Mouse (Mus musculus) common myeloid progenitor, adult 5-6 weeks (primary cell): ENCODE measurements at regions not wholly inside any gene's neighbourhood (a gene's known extent, or its start where the extent isn't known, plus 50 kb on each side); places are given as distances from the start of the nearest gene placed in this dataset.
"Not testable (repeated sequence)": the region's sequence is repeated elsewhere in the genome, so short reads cannot be mapped to it uniquely, and the experiment has no call there.

Experiments
- ATAC-seq: replicated peaks from 2 replicates; pipeline ENCODE4 v1.8.0; 2016; ENCODE audit warnings: low read depth, mild to moderate bottlenecking, moderate TSS enrichment, inconsistent platforms; ENCODE audit not compliant: poor library complexity, severe bottlenecking

DNA sequence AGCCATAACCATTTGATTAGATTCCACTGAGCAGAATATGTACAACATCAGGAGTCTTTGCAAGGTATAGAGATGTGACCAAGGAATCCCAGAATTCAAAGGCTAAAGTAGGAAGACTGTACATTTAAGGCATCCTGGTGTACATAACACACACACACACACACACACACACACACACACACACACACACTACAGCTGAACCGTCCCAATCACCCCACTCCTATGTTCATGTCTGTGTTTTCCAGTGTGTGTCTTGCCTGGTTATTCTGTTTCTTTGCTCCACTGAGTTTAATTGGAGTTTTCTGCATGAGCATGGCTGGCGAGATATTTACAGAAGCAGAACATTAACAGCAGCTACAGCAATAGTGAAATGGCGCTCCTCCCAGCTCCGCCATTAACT is 172.3 kb upstream of the Plekha5 start:
- ATAC-seq: no peak

DNA sequence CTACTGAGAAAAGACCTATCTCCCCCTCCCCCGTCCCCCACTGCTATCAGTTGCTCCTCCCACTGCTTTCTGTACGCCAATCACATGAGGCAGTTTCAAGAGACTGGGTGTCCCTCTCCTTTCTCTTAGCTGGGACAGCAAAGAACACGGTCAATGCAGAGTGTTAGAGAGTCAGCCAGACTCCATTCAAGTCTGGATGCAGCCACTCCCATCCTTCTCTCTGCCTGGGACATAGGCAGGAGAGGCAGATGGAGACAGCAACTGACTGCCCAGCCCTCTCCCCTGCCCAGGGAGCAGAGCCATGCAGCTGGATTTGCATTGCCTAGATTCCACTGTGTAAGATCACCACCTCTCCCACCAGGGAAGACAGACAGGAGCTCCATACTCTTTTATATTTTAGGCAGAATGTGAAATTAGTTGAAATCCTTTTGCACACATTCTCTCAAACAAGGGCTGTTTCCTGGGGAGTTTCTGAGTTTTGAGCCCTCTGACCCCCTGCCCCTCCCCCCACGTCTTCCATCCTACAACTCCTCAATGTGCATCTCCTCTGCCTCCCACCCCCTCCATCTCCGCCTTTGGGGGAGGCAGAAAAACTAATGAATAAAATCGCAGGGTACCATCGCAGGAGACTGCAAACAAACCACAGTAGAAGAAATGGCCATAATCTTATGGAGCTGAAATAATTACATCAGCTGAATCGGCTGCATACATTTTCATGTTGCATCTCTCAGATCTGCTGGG is 180.3 kb upstream of the Plekha5 start:
- ATAC-seq: no peak

DNA sequence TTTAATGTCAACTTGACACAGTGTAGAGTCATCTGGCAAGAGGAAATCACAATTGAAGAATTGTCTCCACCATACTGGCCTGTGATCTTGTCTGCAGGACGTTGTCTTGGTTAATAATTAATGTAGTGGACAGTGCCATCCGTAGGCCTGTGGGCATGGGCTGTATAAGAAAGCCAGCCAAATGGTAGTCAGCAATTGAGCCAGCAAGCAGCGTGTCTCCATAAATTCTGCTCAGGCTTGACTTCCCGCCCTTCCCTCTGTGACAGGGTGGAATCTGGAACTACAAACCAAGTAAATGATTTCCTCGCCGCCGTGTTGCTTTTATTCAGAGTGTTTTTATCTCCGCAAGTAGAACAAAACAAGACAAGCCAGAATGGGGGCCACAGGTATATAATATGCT is 184.5 kb upstream of the Plekha5 start:
- no peak for ATAC-seq

DNA sequence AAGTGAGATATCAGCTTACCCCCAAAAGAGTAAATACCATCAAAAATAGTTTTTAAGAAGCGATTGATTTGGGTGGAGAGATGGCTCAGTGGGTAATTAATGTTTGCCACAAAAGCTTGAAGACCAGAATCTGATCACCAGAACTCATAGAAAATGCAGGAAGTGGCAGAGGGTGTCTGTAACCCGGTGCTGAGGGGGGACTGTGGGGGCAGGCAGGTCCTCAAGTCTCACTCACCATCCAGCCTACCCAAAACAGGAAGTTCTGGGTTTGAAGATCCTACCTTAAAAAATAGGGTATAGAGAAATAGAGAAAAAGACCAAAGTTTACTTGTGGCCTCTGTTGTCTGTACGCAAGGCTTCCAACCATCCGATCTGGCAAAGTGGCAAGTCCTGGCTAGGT is 190.3 kb upstream of the Plcz1 start:
- no peak for ATAC-seq

DNA sequence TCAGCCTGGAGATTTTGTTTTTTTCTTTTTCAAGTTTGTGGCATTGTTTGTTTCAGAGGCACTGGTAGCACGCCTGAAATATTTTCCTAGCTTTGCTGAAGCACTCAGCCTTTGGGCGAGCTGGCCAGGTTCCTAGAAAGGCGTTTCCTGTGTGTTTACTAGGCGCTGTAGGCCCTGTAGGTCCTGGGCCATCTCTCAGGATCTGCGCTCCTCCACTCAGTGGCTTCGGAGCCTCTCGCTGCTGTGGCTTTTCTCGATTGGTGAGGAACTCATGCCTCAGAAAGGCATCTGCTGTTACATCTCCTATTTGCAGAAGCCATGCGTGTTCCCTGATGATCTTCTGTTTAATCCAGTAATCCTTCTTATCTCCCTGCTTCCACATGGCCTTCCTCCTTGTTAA is 188.0 kb upstream of the Plcz1 start:
- no peak for ATAC-seq

DNA sequence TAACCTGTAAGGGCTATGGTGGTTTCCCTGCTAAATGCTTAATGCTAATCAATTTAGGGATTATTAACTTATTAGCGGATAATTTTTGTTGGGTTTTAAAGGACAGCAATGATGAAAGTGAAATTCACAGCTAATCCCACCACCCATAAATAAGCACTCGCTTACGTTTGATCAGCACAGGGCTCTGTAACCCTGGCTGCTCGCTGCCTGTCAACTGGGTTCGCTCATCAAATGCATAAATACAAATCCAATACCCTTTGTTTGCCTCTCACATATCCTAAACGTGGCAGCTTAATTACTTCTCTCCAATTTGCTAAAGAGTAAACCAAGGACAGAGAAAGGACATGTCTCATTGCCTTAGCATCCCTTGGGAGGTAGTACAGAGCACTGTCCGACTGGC is 187.5 kb upstream of the Plcz1 start:
- ATAC-seq: no peak

DNA sequence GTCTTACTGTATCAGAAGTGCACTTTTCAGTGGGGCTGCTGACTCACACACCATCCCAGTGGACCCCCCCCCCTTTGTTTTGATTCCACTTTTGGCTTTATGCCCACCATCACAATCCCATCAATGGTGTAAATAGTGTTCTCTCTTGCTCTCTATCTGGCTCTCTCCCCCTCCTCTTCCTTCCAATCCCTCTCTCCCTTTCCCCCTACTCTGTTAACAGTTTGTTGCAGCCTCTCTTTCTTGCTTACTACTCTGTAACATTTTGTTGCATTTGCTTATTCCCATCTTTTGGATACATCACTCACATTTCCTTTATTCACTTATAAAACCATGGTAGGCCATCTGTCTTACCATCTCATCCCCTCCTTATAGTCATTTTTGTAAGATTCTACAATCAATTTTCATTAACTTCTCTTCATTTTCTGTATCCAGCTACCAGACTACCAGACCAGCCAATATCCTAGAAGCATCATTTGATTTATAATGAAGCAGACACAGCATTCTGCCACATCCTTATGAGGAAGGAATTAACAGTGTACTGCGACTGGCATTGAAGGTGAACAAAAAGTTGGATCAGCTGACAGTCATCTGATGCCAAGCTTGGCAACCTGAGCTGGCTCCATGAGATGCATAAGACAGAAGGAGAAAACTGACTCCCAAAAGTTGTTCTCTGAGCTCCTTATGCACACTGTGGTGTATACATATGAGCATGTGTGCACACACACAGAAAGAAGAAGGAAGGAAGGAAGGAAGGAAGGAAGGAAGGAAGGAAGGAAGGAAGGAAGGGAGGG is 181.5 kb upstream of the Plcz1 start:
- ATAC-seq: no peak

DNA sequence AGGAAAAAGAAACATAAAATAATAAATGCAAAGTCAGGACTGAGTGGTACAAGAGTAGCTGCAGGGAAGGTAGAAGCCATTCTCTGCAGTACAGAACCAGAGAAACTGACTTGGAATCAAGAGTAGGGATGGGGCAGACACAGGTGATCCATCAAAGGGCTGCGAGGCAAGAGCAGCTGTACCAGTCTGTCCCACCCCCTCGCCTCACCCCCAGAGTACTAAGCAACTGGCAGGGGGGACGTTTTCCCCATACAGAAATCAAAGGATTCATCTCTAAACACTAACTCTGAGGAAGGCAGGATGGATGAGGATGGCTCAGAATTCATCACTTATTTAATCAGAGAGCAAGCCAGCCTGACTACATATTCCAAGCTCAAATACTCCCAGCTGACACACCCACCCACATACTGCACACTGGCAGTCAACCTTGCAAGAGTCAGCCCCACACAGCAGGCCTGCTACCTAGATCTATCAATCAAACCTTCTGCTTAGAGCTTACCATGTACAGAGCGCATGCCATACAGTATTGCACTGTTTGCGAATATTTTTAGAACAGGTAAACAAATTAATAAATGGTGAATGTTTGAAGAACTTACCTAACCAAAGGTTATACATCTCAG is 180.5 kb upstream of the Plcz1 start:
- ATAC-seq: no peak

DNA sequence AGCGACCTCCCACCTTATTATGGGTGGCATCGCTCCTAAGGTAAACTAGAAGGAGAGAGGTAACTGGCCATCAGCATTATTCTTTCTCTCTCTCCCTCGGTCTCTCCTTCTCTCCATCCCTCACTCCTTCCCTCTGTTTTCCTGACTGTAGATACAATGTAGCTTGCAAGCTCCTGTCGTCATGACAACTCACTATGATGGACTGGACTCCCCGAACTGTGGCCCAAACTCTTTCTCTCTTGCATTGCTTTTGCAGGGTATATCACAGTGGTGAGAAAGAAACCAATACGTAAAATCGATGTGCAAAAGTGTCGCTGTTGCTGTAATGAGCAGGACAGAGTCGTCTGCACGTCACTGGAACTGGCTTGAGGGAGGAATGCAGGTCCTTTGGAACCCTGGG is 177.5 kb upstream of the Plcz1 start:
- ATAC-seq: no peak

DNA sequence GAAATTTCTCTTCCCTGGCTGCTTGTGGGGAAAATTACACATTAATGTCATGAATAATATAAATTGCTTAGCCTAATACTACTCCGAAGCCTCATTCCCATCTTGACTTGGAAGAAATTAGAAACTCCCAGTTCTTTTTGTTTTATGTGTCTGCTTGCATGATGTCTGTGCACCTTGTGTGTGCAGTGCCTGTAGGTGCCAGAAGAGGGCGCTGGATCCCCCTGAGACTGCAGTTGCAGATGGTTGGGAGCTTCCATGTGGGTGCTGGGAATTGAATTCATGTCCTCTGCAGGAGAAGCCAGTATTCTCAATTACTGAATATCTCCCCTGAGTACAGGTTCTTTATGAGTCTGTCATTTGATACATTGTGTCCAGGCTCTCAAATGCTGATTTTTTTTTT is 171.1 kb upstream of the Plcz1 start:
- ATAC-seq: no peak

DNA sequence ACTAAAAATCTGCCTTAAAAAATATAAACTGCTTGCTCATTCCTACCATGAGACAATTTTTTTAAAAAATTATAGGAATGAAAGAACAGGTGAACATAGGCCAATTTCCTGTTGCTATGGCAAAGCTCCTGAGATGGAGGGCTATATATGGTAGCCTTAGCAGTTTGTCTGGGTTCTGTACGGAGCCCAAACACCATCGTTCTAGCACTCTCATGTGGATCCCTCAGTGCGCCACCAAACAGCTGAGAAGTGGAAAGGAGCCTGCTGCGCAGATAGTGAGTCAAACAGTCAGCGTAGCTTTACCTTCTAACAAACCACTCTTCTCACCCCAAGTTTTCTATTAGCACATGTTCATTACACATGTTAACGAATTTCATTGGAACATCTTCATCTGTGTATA is 168.9 kb upstream of the Plcz1 start:
- ATAC-seq: no peak

DNA sequence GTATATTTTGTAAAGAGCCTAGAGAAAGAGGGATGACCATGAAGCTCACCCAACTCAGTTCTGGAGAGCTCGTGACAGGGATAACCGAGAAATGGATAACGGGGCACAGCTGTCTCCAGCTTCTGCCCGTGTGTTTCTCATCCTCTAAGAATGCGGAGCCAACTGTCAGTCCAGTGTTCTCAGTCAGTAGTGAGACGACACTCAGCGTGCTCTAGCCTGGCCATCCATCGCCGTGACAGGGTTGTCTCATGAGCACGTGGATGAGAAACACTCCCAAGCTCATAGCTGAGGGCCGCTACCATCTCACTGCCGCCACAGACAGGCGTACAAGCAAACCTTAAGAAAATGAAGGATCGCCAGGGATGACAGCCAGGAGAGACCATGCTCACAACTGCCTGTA is 167.8 kb upstream of the Plcz1 start:
- ATAC-seq: no peak

DNA sequence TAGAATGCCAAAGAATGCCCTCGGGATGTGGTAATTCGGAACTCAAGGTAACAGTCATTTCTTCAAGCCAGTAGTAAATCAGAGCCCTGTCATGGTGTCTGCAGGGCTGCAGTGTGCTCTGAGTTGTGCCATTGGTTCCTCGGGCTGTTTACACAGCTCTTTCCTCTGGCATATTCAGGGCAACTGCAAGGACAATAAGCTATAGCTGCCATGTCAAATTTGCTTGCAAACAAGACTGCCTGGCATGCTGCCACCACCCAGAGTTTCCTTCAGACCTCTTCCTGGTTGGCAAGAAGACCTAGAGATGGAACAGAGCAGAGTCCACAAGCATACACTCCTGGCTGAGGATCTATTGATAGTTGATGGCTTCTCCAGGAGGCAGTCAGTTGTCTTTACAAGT is 167.1 kb upstream of the Plcz1 start:
- ATAC-seq: no peak

DNA sequence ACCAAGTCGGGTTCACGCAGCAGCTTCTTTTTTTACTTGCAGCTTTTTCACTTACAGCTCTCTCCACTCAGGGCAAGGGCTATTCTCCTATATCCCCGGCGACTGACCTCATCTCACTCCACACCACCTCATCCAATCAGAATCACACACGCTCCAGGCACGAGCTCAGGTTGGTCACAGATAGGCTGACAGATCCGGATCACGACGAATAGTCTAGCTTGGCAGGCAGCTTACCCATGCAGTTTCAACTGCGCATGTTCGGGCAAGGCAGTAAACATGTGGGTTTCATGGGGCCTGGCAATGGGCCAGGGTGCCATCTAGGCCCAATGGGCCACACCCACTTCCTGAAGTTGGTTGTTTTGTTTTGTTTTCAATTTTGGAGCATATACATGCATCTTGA is 165.4 kb upstream of the Plcz1 start:
- ATAC-seq: not testable (repeated sequence)

DNA sequence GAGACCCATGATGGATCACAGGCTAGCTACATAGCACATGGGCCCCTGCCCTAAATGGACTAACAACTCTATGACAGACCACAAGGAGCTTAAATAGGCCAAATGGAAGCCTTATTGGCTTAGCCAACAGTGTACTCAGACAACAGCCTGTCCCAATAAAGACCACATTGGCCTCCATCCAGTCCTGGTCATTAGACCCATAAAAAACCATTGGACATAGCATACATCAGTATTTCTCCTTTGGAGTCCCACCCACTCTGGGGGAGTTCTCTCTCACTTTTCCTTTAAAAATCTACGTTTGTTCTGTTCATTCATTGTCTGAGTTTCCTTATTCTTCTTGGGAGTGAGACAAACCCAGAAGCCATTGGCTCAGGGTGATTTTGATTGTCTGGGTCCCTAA is 160.1 kb upstream of the Plcz1 start:
- no peak for ATAC-seq

DNA sequence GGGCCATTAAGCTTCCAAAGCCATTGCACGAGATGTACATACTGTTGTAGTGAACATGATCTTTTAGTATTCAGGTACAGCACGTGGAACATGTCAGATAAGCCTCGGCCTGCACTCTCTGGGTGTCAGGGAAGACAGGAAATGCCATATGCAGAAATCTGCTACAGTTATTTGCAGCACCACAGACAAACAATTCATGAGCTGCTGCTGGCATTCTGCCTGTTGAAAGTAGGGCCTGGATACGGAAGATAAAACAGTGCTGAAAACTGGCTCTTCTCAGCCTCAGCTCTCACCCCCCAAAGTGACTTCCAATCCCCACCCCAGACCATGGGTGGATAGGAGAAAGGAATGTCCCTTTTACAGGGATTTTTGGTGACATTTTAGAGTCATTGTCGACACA is 159.1 kb upstream of the Plcz1 start:
- no peak for ATAC-seq

DNA sequence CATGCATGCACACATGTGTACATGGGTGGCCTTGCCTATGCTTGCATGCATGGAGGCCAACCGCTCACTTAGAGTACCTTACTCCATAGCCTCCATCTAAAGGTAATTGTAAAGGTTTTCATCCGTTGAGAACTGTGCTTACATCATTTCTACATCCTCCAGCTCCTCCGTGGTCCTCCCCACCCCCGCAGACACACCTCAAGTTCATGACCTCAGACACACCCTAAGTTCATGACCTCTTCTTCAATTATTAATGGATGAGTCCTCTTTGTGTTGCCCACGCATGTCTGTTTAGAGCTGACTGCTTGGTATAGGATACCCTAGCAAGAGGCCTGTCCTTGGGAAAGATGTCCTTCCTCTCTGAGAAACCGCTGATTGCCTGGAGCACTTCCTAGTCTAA is 156.8 kb upstream of the Plcz1 start:
- no peak for ATAC-seq

DNA sequence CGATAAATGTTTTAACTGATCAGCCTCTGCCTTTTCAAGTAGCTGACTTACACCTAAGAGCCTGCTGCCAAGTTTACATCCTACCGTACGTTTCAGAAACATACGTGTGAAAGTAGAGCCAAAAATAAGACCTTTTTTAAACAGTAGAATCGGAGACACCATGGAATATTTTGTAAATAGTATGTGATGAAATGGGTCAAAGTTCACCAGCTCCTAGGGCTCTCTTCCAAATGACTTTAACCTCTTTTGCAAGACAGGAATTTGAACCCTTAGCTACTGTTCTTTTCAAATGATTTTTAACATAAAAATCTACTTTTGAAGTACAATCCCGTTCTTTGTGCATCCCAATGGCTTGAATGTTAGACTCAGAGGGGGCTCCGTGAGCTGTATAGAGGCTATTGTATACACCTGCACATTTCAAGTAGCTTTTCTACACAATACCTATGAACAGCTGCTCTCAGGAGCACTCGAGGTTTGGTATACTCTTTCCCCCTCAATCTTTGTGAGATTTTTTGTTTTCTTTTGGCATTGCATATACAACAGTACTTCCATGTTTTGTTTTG is 155.9 kb upstream of the Plcz1 start:
- no peak for ATAC-seq

DNA sequence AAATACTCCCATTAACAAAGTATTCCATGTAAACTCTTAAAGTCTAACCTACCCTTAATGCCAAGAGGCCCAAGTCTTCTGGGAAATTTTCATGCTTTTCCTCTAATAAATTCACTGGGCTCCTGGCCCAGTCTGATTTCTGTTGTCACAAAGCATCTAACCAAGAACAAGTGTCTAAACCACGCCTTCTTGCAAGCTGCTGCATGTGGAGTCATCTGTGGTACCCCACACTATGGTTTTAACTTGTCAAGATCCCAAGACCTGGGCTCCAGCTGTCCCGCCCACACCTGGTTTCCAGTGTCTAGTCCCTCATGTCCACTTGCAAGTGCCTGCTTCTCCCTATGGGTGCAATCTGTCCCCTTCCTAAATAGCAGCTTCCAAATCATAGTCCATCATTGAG is 153.0 kb upstream of the Plcz1 start:
- ATAC-seq: no peak

DNA sequence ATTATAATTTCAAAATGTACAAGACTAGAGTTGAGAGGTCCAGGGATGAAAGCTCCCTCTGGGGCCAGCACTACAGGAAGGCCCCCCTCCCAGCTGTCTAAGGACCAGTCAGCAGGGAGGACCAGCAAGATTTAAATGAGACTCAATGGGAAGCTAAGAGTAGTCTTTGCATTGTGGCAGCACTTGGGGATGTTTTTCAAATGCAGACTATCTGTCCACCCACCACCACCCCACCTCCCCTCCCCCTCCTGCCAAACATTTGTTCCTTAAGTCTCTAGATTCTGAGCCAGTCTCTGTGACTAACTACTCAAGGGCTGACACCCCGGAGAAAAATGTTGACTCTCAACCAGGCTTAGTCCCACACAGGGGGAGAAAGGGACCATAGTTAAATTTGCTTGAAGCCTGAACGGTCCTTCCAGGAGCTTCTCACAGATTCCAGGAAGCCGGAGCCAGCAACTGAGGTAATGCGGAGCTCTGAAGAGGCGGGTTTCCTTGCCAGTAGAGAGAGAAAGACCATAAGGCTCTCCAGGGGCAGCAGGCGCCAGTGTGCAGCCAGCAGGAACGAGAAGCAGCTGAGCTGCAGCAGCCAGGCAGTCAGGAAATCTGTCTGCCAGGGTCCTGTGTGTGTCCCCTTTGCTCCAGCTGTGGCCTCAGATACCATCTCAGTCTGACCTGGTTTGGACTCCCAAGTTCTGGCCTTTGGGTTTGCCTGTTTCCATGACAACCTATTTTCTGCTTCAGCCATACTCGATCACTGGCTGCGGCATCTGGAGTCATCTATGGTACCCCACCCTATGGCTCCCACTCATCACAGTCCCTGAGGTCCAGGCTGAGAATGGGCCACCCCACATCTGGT is 152.1 kb upstream of the Plcz1 start:
- ATAC-seq: no peak
